ENCODE assay signal across 9 mouse cellular contexts in genomic region chr11:5421506-5422251, GRCm38 (mm10). TPM values are rescaled to one million over a fixed set of nuclear protein-coding genes. Genes with fewer than 3 reads are reported as not detected.
DNase-seq lines count a peak whose midpoint lies in the region; ATAC-seq and TF ChIP-seq lines count a peak whose summit lies in the region.
"Had no signal": no experiment of that assay in that cellular context is flagged by ENCODE, and none has a peak within 500 bp of the region (broad histone marks: within the 10 kb centered on the region; RNA-seq: fewer than 3 reads in every experiment).

No protein-coding gene starts in this region.

- H3K27ac ChIP-seq in gastrocnemius, adult 2 months: peak overlapping the region; percentile 85
- H3K27ac ChIP-seq in MEL (ENCODE audit: control insufficient read depth, low read depth, low read length): no peak overlapping the region
- 0 out of 2 replicates have a peak overlapping the region, but pooled peaks have one; percentile 46 for H3K27ac ChIP-seq in kidney, embryonic 16.5 days (ENCODE audit: low read length)
- no peak overlapping the region for H3K27ac ChIP-seq in forebrain, embryonic 12.5 days

- ATAC-seq in kidney, embryonic 16.5 days (ENCODE audit: low FRiP score, low TSS enrichment): no peak
- ATAC-seq in erythroblast, adult 5-6 weeks (replicated peaks; ENCODE audit: low FRiP score, poor library complexity, severe bottlenecking): no peak
- no peak for ATAC-seq in forebrain, embryonic 12.5 days (ENCODE audit: low FRiP score)

- H3K4me3 ChIP-seq in gastrocnemius, adult 2 months: peak overlapping the region; percentile 33
- no peak overlapping the region for H3K4me3 ChIP-seq in MEL (ENCODE audit: control insufficient read depth in 1 of 2, insufficient read depth in 1 of 2, low read depth in 2 of 2, low read length in 2 of 2)
- H3K4me3 ChIP-seq in kidney, embryonic 16.5 days (ENCODE audit: low read length): no peak overlapping the region
- no peak overlapping the region for H3K4me3 ChIP-seq in myocyte
- H3K4me3 ChIP-seq in forebrain, embryonic 12.5 days (replicated peaks): no peak overlapping the region

- TF ChIP-seq RAD21 in MEL (IDR thresholded peaks at IDR 0.05; ENCODE audit: low read depth, low read length): no peak

- H3K36me3 ChIP-seq in MEL (ENCODE audit: control insufficient read depth in 1 of 2, insufficient read depth in 2 of 2, low read length in 2 of 2) (peaks cover 0 to 27% of the 10 kb centered on the region in 2 experiments; a peak in 2 of 4 replicates), myocyte (ENCODE audit: control insufficient read depth, insufficient read depth) (no peaks in the 10 kb centered on the region)
- H3K36me3 ChIP-seq in kidney, embryonic 16.5 days (ENCODE audit: insufficient read depth, low read length): no peaks in the 10 kb centered on the region
- H3K36me3 ChIP-seq in forebrain, embryonic 12.5 days (replicated peaks): no peaks in the 10 kb centered on the region

- H3ac ChIP-seq in myocyte (ENCODE audit: control insufficient read depth, insufficient read length): no peak overlapping the region

- peaks cover 23 to 24% of the 10 kb centered on the region in 2 experiments for H3K4me1 ChIP-seq in MEL (ENCODE audit: control insufficient read depth in 1 of 2, insufficient read depth in 2 of 2, low read length in 2 of 2)
- peaks cover 44% of the 10 kb centered on the region for H3K4me1 ChIP-seq in kidney, embryonic 16.5 days (ENCODE audit: insufficient read depth, low read length)
- peaks cover 33% of the 10 kb centered on the region for H3K4me1 ChIP-seq in forebrain, embryonic 12.5 days

- H3K79me2 ChIP-seq in MEL (ENCODE audit: control insufficient read depth, insufficient read depth, low read length, poor library complexity) (peaks cover 43% of the 10 kb centered on the region), myocyte (ENCODE audit: control insufficient read depth, insufficient read depth) (peaks cover 82% of the 10 kb centered on the region)

- no peak overlapping the region for H3K4me2 ChIP-seq in kidney, embryonic 16.5 days (replicated peaks; ENCODE audit: low read depth, low read length)
- H3K4me2 ChIP-seq in myocyte (ENCODE audit: low read depth): peak overlapping the region; percentile 32
- no peak overlapping the region for H3K4me2 ChIP-seq in forebrain, embryonic 12.5 days

- no peak for TF ChIP-seq CTCF in gastrocnemius, adult 2 months (IDR thresholded peaks at IDR 0.05)
- TF ChIP-seq CTCF in MEL (IDR thresholded peaks at IDR 0.05 in 2 of 3, conservative IDR thresholded peaks at IDR 0.05 in 1 of 3; ENCODE audit: control insufficient read depth in 1 of 3, insufficient read depth in 1 of 3, low read depth in 2 of 3, low read length in 3 of 3, poor library complexity in 1 of 3, severe bottlenecking in 1 of 3): no peak

- TF ChIP-seq POLR2A in MEL (IDR thresholded peaks at IDR 0.05; ENCODE audit: control insufficient read depth in 1 of 2, insufficient read depth in 1 of 2, low read depth in 1 of 2, low read length in 2 of 2, poor library complexity in 1 of 2): no peak
- no peak for TF ChIP-seq POLR2A in myocyte (IDR thresholded peaks at IDR 0.05; ENCODE audit: insufficient read length, low read depth)

- 13% methylated on average over 4 of the region's 4 CpGs for WGBS in kidney, embryonic 16.5 days
- 59% methylated on average over 4 of the region's 4 CpGs for WGBS in forebrain, embryonic 12.5 days

- DNase-seq in gastrocnemius, adult 2 months: peak; percentile 42
- DNase-seq in gastrocnemius, postnatal 14 days: no peak
- DNase-seq in MEL (ENCODE audit: low read depth, low spot score): no peak
- peak; percentile 56 to 72 for DNase-seq in cerebellum, postnatal 14 days

- intact Hi-C loops in gastrocnemius, adult 2 months (cut with DNase I): no loop called here
- intact Hi-C loops in gastrocnemius, postnatal 14 days (cut with DNase I; ENCODE audit: low total_unique reads): no loop called here

- H3K9me3 ChIP-seq in MEL (replicated peaks; ENCODE audit: insufficient read depth, low read length): no peaks in the 10 kb centered on the region
- no peaks in the 10 kb centered on the region for H3K9me3 ChIP-seq in kidney, embryonic 16.5 days (ENCODE audit: low read length)
- H3K9me3 ChIP-seq in forebrain, embryonic 12.5 days: no peaks in the 10 kb centered on the region
- H3K9me3 ChIP-seq: G1E had no signal

- no peak overlapping the region for H3K9ac ChIP-seq in MEL (ENCODE audit: control insufficient read depth, low read depth, low read length, poor library complexity, severe bottlenecking)
- H3K9ac ChIP-seq in kidney, embryonic 16.5 days (replicated peaks; ENCODE audit: low read length): no peak overlapping the region
- no peak overlapping the region for H3K9ac ChIP-seq in forebrain, embryonic 12.5 days

- TF ChIP-seq EP300 in MEL (IDR thresholded peaks at IDR 0.05; ENCODE audit: low read depth in 1 of 2, low read length in 2 of 2): no peak

- H3K27me3 ChIP-seq in MEL (ENCODE audit: control insufficient read depth in 1 of 2, insufficient read depth in 2 of 2, low read length in 2 of 2) (no peaks in the 10 kb centered on the region), myocyte (ENCODE audit: control insufficient read depth, insufficient read depth, insufficient read length) (no peaks in the 10 kb centered on the region)
- H3K27me3 ChIP-seq in kidney, embryonic 16.5 days (ENCODE audit: insufficient read depth, low read length): no peaks in the 10 kb centered on the region
- no peaks in the 10 kb centered on the region for H3K27me3 ChIP-seq in forebrain, embryonic 12.5 days

TF ChIP-seq in MEL, 35 proteins besides CTCF, POLR2A, EP300 and RAD21:
- TF ChIP-seq SIN3A (IDR thresholded peaks at IDR 0.05; ENCODE audit: low read length) (0 out of 2 replicates have a peak, but pooled peaks have one; percentile 18), HCFC1 (IDR thresholded peaks at IDR 0.05; ENCODE audit: low read depth, low read length) (no peak), ZNF384 (IDR thresholded peaks at IDR 0.05; ENCODE audit: low read depth, low read length) (peak; percentile 73), ZMIZ1 (IDR thresholded peaks at IDR 0.05; ENCODE audit: low read depth, low read length) (no peak), BHLHE40 (IDR thresholded peaks at IDR 0.05; ENCODE audit: borderline replicate concordance, low read depth, low read length) (no peak), RCOR1 (IDR thresholded peaks at IDR 0.05; ENCODE audit: low read depth, low read length) (no peak), ETS1 (IDR thresholded peaks at IDR 0.05; ENCODE audit: low read depth, low read length) (0 out of 2 replicates have a peak, but pooled peaks have one; percentile 18)

TF ChIP-seq in myocyte, 11 proteins besides CTCF, POLR2A, EP300 and RAD21:
- TF ChIP-seq MYOD1 (IDR thresholded peaks at IDR 0.05; ENCODE audit: control insufficient read depth in 1 of 3, insufficient read length in 2 of 3, low read depth in 2 of 3) (no peak), REST (IDR thresholded peaks at IDR 0.05; ENCODE audit: insufficient read depth, insufficient read length) (no peak), CEBPB (IDR thresholded peaks at IDR 0.05; ENCODE audit: insufficient read depth, poor library complexity, severe bottlenecking) (no peak)

RNA-seq across cellular contexts. Expression of gene Znrf3, which starts 23.0 kb away (rescaled TPM):
- 1 to 10 TPM; 5.7 to 6.9 TPM for total RNA-seq in gastrocnemius, adult 2 months (2021)
- total RNA-seq in gastrocnemius, postnatal 14 days (2021): 1 to 10 TPM; 6.5 to 9.3 TPM
- total RNA-seq in MEL (2012; rRNA removed): 8.2 and 9.2 TPM in 2 replicates
- 1 to 10 TPM in 1 of 2 experiments, not detected in 1; 9.0 TPM for polyA plus RNA-seq in MEL (2012; ENCODE audit: insufficient read depth in 1 of 2, insufficient read length in 2 of 2, low read depth in 1 of 2, low replicate concordance in 2 of 2, missing spikeins in 1 of 2)
- 16.5 and 18.8 TPM in 2 replicates for polyA plus RNA-seq in kidney, embryonic 16.5 days (2015; fragmentation: Nextera tagmentation; extraction: Ambion mirVana)
- polyA plus RNA-seq in myocyte (2012; fragmentation: generic; extraction: Trizol): 3.8 TPM
- 0.96 TPM in 1 of 2 replicates, not detected in the other for total RNA-seq in erythroblast, adult 5-6 weeks (2015; ENCODE audit: low replicate concordance)
- 0.14 and 0.34 TPM in 2 replicates for total RNA-seq in erythroblast, adult 5-6 weeks (2017; ENCODE audit: low replicate concordance)
- polyA plus RNA-seq in forebrain, embryonic 12.5 days (2016; fragmentation: Nextera tagmentation; extraction: Ambion mirVana): 9.0 and 10.3 TPM in 2 replicates

Comparison
In these comparisons a context has a peak if more than half of its experiments do, and no peak if none do; other contexts are left out.
1. DNase-seq: peak in gastrocnemius, adult 2 months (single experiment) and cerebellum, postnatal 14 days (2 of 2); none in gastrocnemius, postnatal 14 days (single experiment) and MEL (single experiment).
2. H3K27ac ChIP-seq: peak in gastrocnemius, adult 2 months (single experiment) and kidney, embryonic 16.5 days (single experiment); none in MEL (single experiment) and forebrain, embryonic 12.5 days (single experiment).